Mouse (Mus musculus) neural tube, embryonic 14.5 days (tissue): ENCODE data around the gene Epas1. TPM values are rescaled to one million over a fixed set of nuclear protein-coding genes. Genes with fewer than 3 reads are reported as not detected.
A peak's percentile ranks its signal among the peaks of the same experiment; 100 is the strongest.

ENCODE experiments used
- ATAC-seq: fragments of 200-750 bp; cut with Nextera tagmentation; 2 replicates; pipeline ENCODE4 v1.8.0; 2017; ENCODE audit warnings: low read depth, mild to moderate bottlenecking, moderate TSS enrichment, moderate library complexity
- H3K27ac ChIP-seq: fragments of 300-500 bp; sonication (generic); 2 replicates; pipeline ENCODE4 v1.5.1; 2014; ENCODE audit warnings: low read depth, mild to moderate bottlenecking, control low read depth, low read length, moderate library complexity, mixed read lengths
- H3K27me3 ChIP-seq: fragments of 300-500 bp; sonication (generic); 2 replicates; pipeline ENCODE4 v1.6.1; 2014; ENCODE audit warnings: low read length; ENCODE audit not compliant: control insufficient read depth, insufficient read depth
- H3K36me3 ChIP-seq: fragments of 300-500 bp; sonication (generic); 2 replicates; pipeline ENCODE4 v1.6.1; 2014; ENCODE audit warnings: low read length, mixed read lengths; ENCODE audit not compliant: control insufficient read depth, insufficient read depth
- H3K4me1 ChIP-seq: fragments of 300-500 bp; sonication (generic); 2 replicates; pipeline ENCODE4 v1.6.1; 2014; ENCODE audit warnings: low read length; ENCODE audit not compliant: control insufficient read depth, insufficient read depth
- H3K4me2 ChIP-seq: fragments of 300-500 bp; sonication (generic); 2 replicates; pipeline ENCODE4 v1.6.1; 2014; ENCODE audit warnings: mild to moderate bottlenecking, low read depth, low read length, control low read depth
- H3K4me3 ChIP-seq: fragments of 300-500 bp; sonication (generic); 2 replicates; pipeline ENCODE4 v1.5.1; 2014; ENCODE audit warnings: low read depth, low read length, control low read depth, mixed read lengths
- H3K9ac ChIP-seq: fragments of 300-500 bp; sonication (generic); replicated peaks from 2 replicates; pipeline ENCODE4 v1.6.1; 2014; ENCODE audit warnings: low read depth, mild to moderate bottlenecking, control low read depth, low read length, mixed read lengths
- H3K9me3 ChIP-seq: fragments of 300-500 bp; sonication (generic); 2 replicates; pipeline ENCODE4 v1.6.1; 2016; ENCODE audit warnings: low read length; ENCODE audit not compliant: control insufficient read depth
- WGBS: fragments of 180-500 bp; shearing (Covaris S2); extraction: QIAGEN DNeasy Blood & Tissue Kit; methylation state at CpG from one replicate; pipeline ENCODE4 v1.1.7; 2014; 5-methylcytosine and 5-hydroxymethylcytosine counted together
- polyA plus RNA-seq: library from polyadenylated mRNA; unstranded; fragments of >200 nt; fragmentation: Nextera tagmentation; extraction: Ambion mirVana; gene quantifications from 2 replicates; pipeline ENCODE4 v1.2.1, GENCODE M21; 2014

Gene Epas1
- polyA plus RNA-seq, 1 experiment from 2014 or later, result 6.6 TPM

DNA sequence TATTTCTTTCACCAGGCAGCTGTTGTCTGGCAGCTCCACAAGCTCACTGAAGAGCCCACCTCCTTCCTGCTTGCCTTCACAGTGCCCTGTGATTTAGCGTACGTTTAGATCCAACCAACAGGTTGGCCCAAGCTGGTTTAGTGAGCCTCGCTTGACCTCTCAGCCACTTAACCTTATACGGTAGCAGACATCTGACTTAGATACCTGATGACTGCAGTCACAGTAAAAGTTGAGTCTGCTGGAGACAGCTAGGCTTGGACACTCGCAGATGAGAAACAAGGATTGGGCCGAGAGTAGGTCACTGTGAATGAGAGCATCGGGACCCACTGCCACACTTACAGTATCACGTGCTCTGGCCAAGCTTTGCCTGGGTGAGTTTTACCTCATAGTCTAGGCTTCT, 38.4 kb downstream of the Epas1 start:
- Histone ChIP-seq H3K4me2 (no peak overlapping the region), H3K9ac (no peak overlapping the region), H3K27ac (no peak overlapping the region), H3K36me3 (no peaks in the 10 kb centered on the region), H3K4me1 (no peaks in the 10 kb centered on the region), H3K27me3 (no peaks in the 10 kb centered on the region), H3K4me3 (no peak overlapping the region), H3K9me3 (no peaks in the 10 kb centered on the region)
- ATAC-seq, result no peak
- 93% methylated on average over 8 of the region's 8 CpGs for WGBS

DNA sequence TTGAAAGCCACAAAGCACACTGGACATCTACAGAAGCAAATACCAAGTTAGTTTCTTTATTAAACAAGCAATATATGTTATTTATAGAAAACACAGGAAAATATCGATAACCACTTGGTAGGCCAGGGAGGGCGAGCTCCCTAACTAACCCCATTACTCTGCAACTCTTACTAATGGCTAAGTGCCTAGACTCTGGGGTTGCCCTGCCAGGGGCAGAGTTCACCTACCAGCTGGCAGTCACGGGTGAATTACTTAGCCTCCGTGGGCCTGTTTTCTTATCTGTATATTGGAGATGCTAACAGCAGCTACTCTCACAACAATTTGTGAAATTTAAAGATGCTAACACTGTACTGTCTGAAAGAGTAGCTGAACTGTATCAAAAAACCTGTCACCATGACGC, 42.3 kb downstream of the Epas1 start:
- H3K9me3 ChIP-seq, result no peaks in the 10 kb centered on the region
- H3K4me1 ChIP-seq, result no peaks in the 10 kb centered on the region
- no peak overlapping the region for H3K27ac ChIP-seq
- H3K27me3 ChIP-seq, result no peaks in the 10 kb centered on the region
- H3K36me3 ChIP-seq, result no peaks in the 10 kb centered on the region
- no peak overlapping the region for H3K4me3 ChIP-seq
- H3K4me2 ChIP-seq, result no peak overlapping the region
- H3K9ac ChIP-seq, result no peak overlapping the region
- WGBS, result 85% methylated on average over 5 of the region's 5 CpGs
- ATAC-seq, result no peak

DNA sequence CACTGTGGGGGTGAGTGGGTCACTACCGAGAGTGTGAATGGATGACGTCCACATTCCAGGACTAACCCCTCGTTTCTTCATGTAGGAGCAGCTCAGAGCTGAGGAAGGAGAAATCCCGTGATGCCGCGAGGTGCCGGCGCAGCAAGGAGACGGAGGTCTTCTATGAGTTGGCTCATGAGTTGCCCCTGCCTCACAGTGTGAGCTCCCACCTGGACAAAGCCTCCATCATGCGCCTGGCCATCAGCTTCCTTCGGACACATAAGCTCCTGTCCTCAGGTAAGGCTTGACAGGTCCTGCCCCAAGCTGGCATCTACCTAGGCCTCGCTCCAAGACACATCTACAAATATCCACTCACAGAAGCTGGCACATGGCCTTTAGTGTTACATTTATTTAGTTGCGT, 43.5 kb downstream of the Epas1 start:
- 94% methylated on average over 13 of the region's 13 CpGs for WGBS
- H3K4me3 ChIP-seq, result no peak overlapping the region

DNA sequence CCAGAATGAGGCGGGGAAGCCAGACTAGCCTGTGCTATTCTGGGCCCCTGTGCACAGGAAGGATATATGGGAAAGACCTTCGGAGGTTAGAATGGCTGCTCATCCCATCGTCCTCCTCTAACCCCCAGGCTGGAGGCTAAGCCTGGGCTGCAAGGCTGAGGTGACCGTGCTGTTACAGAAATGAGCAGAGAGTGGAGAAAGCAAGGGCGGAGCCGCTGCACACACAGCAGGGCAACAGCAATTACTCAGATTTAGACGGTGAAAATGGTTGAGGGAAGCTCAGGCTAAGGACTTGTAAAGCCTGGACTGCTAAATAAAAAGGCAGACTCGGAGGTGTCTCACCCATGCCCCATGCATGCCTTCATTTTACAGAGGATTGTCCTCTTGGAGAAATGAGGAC, 45.0 kb downstream of the Epas1 start:
- Histone ChIP-seq H3K4me1 (no peaks in the 10 kb centered on the region), H3K9ac (no peak overlapping the region), H3K4me2 (no peak overlapping the region), H3K27ac (no peak overlapping the region), H3K9me3 (no peaks in the 10 kb centered on the region), H3K27me3 (no peaks in the 10 kb centered on the region), H3K4me3 (no peak overlapping the region), H3K36me3 (no peaks in the 10 kb centered on the region)
- no peak for ATAC-seq
- 49% methylated on average over 8 of the region's 8 CpGs for WGBS

More for the DNA sequence above, 43.5 kb downstream of the Epas1 start:
- no peaks in the 10 kb centered on the region for H3K27me3 ChIP-seq
- no peak overlapping the region for H3K9ac ChIP-seq
- no peak overlapping the region for H3K27ac ChIP-seq
- H3K9me3 ChIP-seq, result no peaks in the 10 kb centered on the region
- H3K4me2 ChIP-seq, result no peak overlapping the region
- no peaks in the 10 kb centered on the region for H3K36me3 ChIP-seq
- no peaks in the 10 kb centered on the region for H3K4me1 ChIP-seq
- ATAC-seq, result no peak

DNA sequence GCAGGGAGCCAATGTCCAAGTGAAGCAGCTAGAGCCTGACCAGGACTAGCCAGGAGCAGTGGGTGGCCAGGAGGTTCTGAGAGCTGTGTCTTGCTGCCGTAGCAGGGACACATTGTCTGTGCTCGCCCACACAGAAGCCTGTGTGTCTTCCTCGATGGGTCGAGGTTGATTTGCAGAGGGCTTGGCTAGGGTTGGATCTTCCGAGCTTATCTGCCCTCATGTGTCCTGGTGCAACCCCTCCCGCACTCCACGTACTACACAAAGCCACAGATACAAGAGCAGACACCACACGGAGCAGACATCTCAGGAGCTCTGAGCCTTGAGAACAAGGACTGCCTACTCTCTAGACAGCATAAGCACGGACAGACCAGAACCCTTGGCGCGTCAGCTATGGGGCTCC, 45.5 kb downstream of the Epas1 start:
- no peaks in the 10 kb centered on the region for H3K27me3 ChIP-seq
- H3K4me1 ChIP-seq, result no peaks in the 10 kb centered on the region
- no peak overlapping the region for H3K9ac ChIP-seq
- H3K4me2 ChIP-seq, result no peak overlapping the region
- no peaks in the 10 kb centered on the region for H3K36me3 ChIP-seq
- ATAC-seq, result no peak
- H3K27ac ChIP-seq, result no peak overlapping the region
- WGBS, result 77% methylated on average over 11 of the region's 11 CpGs
- no peak overlapping the region for H3K4me3 ChIP-seq
- H3K9me3 ChIP-seq, result no peaks in the 10 kb centered on the region

DNA sequence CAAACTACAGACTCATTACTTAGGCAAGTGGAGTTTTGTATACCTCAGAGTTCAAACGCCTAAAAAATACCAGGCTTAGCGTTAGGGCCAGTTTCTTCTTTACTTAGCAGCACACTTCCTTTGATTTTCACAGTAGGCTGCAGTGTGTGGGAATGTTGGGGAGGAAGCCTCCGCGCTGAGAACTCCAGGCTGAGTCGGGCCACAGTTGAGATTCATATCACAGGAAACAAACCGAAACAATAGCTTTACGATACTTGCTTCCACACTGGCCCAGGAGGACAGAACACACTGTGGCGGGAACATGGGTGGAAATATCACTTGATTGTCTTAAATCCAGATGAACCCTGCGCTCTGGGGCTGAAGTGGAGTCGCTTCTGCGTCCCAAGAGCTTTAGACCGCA, 47.0 kb downstream of the Epas1 start:
- H3K27me3 ChIP-seq, result no peaks in the 10 kb centered on the region
- no peaks in the 10 kb centered on the region for H3K4me1 ChIP-seq
- no peak overlapping the region for H3K4me3 ChIP-seq
- ATAC-seq, result no peak
- no peak overlapping the region for H3K4me2 ChIP-seq
- no peak overlapping the region for H3K27ac ChIP-seq
- no peaks in the 10 kb centered on the region for H3K36me3 ChIP-seq
- 70% methylated on average over 12 of the region's 12 CpGs for WGBS
- H3K9me3 ChIP-seq, result no peaks in the 10 kb centered on the region
- no peak overlapping the region for H3K9ac ChIP-seq

DNA sequence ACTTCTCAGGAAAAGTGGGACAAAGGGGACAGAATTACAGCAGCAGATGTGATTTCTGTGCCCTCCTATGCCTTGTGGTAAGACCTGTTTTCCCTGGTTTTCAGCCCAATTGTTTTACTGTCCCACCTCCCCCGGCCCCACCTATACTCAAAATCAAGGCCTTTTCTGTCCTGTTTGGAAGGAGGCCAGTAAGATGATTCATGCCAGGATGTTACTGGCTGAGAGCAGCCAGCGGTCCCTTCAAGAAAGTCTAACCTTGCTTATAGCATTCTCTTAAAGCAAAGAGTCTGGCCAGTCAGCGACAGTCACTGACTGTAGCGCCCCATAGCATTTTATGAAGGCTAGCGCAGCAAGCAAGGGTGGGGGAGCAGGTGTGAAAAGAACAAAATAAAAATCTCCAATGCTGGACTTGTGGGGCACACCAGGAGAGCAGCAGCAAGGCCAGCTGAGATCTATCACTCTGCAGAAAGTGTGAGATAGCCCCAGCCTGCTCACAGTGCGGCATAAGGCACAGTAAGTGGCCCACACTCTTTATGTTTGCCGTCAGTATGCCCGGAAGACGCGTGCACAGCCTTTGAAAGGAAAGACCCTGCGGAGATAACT, 47.8 kb downstream of the Epas1 start:
- no peak for ATAC-seq
- 60% methylated on average over 11 of the region's 11 CpGs for WGBS
- no peak overlapping the region for H3K4me2 ChIP-seq

DNA sequence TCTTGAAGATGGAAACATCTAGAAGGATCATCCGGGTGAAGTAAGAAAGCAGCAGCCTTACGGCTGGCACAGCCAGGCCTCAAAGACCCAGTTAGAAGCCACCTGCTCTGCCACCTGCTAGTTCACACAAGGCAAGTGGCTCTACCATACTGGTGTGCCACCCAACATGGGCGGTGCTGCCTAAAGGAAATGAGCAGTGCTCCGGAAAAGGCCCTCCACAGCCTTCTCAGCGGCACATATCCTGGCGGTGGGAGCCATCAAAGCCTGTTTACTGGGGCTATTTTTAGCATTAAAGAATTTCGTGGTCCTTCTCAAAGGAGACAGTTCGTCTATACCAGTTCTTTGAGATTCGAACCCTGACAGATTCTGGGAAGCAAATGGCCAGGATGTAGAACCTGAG, 48.4 kb downstream of the Epas1 start:
- Histone ChIP-seq H3K4me1 (no peaks in the 10 kb centered on the region), H3K4me3 (no peak overlapping the region), H3K27ac (peak overlapping the region; percentile 48; the same call in 1 of the 2 replicates), H3K36me3 (no peaks in the 10 kb centered on the region), H3K4me2 (no peak overlapping the region), H3K27me3 (no peaks in the 10 kb centered on the region), H3K9me3 (no peaks in the 10 kb centered on the region), H3K9ac (no peak overlapping the region)
- no peak for ATAC-seq
- WGBS, result 69% methylated on average over 9 of the region's 9 CpGs

More for the DNA sequence above, 47.8 kb downstream of the Epas1 start:
- Histone ChIP-seq H3K27ac (peak overlapping the region; percentile 48; the same call in 1 of the 2 replicates), H3K4me3 (no peak overlapping the region), H3K9ac (no peak overlapping the region), H3K36me3 (no peaks in the 10 kb centered on the region), H3K27me3 (no peaks in the 10 kb centered on the region), H3K9me3 (no peaks in the 10 kb centered on the region), H3K4me1 (no peaks in the 10 kb centered on the region)

DNA sequence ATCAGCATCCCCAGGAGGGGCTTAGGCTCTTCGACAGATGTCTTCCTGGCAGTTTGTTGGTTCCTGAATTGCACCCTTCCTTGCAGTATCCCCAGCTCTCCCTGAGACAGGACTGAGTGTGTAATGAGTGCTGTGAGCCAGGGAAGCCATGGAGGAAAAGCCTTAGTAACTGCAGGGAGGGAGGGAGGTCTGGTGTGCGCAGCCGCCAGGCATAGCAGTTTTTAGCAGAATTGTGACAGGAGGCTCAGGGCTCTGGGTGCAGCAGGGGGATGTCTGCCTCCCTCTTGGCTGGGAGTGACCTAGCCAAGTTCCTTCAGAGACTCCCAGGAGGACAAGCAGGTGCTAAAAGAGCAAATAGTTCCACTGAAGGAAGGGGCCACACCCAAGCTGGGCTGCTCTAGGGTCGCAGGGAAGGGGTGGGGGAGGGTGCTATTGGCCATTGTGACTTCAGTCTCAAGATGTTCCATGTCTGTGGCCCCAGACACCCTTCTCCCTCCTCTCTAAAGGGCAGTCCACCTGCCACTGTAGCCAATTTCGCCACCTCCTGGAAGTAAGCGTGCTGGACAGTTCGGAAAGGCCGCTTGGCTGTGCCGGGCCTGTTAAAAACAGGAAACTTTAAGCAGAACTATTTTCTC, 49.0 kb downstream of the Epas1 start:
- H3K9ac ChIP-seq, result no peak overlapping the region
- H3K36me3 ChIP-seq, result no peaks in the 10 kb centered on the region
- no peaks in the 10 kb centered on the region for H3K9me3 ChIP-seq
- no peak overlapping the region for H3K4me3 ChIP-seq
- H3K4me1 ChIP-seq, result no peaks in the 10 kb centered on the region
- 65% methylated on average over 9 of the region's 9 CpGs for WGBS
- H3K27me3 ChIP-seq, result no peaks in the 10 kb centered on the region
- ATAC-seq, result no peak
- no peak overlapping the region for H3K27ac ChIP-seq
- no peak overlapping the region for H3K4me2 ChIP-seq
